Mouse (Mus musculus) testis, adult 2 months (tissue): ENCODE data around the gene Mrps21.

Experiments used
- CTCF ChIP-seq: fragments of 200-500 bp; IDR thresholded peaks from 2 replicates; pipeline ENCODE4 v1.5.1; 2012; ENCODE audit warnings: low read depth, mild to moderate bottlenecking, inconsistent platforms, low read length, moderate library complexity; ENCODE audit not compliant: control insufficient read depth, insufficient read depth, insufficient replicate concordance
- POLR2A ChIP-seq: fragments of 200-500 bp; IDR thresholded peaks from 2 replicates; pipeline ENCODE4 v1.6.1; 2012; ENCODE audit warnings: low read depth, mild to moderate bottlenecking, inconsistent platforms, low read length, moderate library complexity; ENCODE audit not compliant: control insufficient read depth

DNA sequence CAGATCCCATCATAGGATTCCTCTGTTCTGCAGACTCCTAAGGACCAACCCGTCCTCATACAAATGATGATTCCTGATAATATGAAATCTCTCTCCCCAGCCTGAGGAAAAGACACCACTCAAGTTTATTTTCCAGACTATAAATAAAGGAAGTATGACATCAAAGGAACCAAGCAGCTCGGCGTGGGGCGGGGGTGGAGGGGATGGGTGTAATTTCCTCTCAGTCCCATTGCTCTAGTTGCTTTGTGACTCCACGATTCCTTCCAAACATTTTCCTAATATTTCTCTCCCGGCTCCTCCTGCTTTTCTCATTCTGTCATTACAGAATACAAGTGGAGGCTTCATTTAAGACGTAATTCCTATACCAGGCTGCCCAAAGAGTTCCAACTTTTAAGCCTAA is 21.8 kb upstream of the Mrps21 start:
- no peak for TF ChIP-seq CTCF
- no peak for TF ChIP-seq POLR2A
